Mouse (Mus musculus): Measurements from ENCODE around the gene Cela1.

Gene Cela1

DNA sequence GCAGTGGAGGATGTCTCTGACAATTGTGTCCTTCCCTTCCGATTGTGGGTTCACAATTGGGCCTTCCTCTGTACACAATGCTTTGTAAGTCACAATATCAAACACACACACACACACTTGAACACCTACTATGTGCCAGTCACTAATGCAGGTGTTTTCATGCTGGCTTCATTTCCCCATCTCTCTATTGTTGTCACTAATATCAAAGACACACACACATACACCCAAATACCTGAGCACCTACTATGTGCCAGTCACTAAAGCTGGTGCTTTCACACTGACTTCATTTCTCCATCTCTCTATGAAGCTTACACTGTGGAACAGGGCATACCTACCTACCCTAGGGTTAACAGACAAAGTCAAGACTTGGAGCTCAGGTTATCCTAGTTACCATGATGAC is 17.7 kb upstream of the Cela1 start:
- in situ Hi-C loops (cut with MboI, MseI), result no loop called here

DNA sequence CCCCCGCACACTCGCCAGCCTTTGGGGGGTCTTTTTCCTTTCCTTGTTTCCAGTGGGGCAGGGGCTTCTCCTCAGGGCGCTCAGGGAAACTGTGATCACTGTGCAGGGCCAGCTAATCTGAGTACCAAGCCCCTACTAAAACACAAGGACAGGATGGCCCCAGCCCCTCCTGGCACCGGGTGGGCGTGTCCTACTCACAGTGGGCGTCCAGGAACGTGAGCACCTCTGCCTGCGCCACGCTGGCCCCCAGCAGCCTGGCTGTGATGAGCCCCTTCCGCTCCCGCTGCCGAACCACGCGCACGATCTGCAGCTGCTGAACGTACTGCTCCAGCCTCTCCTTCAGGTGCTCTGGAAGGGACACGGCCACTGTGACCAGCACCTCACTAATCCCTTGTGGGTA is 16.2 kb upstream of the Cela1 start:
- in situ Hi-C loops (cut with MboI, MseI), result no loop called here

DNA sequence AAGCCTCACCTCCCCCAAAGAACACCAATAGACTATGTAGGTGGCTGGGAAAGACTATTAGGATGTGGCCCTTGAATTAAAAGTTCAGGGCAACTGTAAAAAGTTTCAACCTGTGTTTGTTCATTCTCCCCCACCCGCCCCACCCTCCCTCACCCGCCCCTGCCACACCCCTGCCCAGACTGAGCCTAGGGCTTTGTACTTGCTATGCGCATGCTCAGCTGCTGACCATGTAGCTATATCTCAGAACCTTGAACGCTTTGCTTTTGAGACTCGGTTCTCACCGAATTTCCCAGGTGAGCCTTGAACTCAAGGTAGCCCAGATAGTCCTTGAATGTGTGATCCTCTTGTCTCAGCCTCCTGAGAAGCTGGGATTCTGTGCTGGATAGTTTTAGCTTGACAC is 14.1 kb upstream of the Cela1 start:
- in situ Hi-C loops (cut with MboI, MseI), result no loop called here

DNA sequence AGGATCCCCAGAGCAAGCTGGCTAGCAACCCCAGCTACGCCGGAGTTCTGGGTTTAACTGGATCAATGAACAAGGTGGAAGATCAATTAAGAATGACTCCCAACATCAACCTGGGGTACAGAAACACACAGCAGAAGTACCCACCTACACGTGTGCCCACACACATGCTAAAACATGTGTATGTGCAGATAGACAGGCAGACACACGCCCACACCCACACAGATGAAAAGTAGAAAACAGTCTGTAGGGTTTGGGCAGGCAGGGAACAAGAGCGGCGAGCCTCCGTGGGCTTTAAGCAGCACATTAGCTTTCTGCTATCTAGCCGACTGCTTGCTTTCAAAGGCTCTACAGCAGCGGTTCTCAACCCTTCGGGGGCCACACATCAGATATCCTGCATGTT is 13.4 kb upstream of the Cela1 start:
- in situ Hi-C loops (cut with MboI, MseI), result no loop called here

DNA sequence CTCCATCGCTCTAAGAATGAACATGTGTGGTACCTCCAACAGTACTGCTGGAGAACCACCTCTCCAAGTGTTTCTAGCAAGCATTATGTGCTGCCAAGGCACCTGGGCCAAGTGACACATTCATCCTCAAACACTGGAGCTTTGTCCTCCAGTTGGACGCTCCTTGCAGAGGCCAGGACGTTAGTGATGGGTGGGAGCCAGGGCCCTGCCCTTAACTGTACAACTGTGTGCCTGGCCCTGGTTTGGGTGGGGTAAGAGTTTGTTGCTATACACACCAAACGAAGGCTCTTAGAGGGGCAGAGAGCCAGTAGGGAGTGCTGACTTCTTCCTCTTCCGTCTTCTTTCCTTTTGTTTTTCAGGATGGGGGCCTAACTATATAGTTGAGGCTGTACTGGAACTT is 12.7 kb upstream of the Cela1 start:
- in situ Hi-C loops (cut with MboI, MseI), result no loop called here

DNA sequence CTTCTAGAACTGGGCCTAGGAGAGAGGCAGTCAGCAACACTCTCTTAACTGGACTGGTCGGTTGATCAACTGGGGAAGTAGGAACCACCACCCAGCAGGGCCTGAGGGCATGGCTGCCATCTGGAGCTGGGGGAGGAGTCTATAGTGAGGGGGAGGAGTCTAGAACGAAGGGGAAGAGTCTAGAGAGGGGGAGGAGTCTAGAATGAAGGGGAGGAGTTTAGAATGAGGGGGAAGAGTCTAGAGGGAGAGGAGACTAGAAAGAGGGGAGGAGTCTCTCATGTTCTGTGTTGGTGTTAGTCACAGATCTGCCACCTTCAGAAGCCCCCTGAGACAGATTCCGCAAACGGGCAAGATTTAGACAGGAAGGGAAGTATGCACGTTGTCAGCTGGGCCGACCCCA is 11.7 kb upstream of the Cela1 start:
- in situ Hi-C loops (cut with MboI, MseI), result no loop called here

DNA sequence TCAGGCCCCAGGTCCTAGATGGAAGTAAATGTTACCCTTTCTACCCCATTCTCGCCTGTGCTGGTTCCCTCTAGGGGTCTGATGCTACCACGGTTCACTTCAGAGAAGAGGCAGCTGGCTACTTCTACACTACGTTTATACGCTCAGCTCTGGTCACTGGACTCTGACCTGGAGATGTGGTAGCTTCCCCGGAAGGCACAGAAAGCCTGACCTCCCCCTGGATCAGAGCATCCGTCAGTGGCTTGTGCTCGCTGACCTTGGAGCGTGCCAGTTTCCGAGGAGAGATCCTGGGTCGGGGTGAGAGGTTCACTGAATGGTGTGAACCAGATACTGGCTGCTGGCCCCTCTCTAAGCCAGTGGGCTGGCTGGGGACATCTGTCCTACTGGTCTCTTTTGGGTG is 10.4 kb upstream of the Cela1 start:
- in situ Hi-C loops (cut with MboI, MseI), result no loop called here

DNA sequence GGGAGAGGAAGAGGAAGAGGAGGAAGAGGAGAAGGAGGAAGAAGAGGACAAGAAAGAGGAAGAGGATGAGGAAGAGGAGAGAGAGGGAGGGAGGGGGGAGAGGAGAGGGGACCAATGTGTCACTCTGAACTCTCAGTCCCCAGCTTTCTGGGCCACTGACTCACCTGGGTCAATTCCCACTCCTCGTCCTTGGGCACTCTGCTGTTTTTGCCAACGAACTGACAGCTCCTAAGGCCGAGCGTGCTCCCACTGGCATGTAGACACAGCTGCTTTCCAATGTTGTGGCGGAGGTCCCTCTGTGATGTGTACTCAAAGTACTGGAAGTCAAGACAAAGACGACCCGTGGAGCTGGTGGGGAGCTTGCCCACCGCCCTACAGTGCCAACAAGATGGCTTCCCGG is 6.7 kb upstream of the Cela1 start:
- in situ Hi-C loops (cut with MboI, MseI), result no loop called here

DNA sequence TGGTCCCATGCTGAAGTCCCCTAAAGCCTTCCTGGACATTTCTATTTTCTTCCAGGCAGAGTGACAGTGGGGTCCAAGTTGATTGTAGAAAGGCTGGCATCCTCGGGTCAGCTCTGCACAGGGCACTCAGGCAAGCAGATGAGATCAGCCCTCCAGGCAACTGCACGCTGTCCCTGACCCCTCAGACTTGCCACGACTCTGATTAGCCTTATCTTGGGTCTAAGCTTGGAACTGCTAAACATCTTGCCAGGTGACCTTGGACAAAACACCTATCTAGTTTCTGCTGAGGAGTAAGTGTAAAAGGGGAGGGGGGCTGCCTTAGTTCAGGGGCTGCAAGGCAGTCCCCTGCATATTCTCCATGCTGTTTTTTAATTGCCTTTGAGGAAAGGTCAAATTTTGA is 4.3 kb upstream of the Cela1 start:
- in situ Hi-C loops (cut with MboI, MseI), result no loop called here

DNA sequence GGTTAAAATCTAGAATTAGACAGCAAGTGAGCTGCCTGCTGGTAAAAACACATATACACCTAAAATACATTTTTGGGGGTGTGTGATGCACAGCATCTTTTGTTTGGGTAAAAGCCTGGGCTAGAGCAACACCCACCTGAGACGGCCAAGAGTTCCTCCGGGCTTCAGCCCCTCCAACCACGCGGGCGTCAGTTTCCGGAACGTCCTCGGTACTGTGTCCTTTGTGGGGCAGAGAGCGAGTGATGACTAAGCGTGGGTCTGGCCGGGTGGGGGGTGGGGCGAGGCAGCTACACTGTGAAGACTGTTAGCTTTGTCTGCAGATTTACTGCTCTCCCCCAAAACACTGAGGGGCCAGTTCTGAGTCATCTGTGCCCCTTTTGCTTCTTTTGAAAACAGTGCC is 732 bp downstream of the Cela1 start:
- in situ Hi-C loops (cut with MboI, MseI), result no loop called here

DNA sequence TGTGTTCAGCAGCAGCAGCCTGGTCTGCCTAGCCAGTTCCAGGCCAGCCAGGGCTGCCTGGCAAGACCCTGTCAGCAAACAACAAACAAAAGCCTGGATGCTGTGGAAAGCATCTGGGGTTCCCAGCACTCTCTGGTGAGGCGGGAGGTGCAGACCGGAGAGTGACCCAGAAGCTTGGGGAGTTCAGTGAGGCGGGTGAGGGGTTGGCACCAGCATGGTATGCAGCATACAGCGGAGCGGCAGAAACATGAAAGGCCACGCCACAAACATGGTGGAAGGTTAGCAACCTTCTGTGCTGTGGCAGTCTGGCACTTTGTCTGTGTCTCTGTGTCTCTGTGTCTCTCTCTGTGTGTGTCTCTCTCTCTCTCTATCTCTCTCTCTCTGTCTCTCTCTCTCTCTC is 1.3 kb downstream of the Cela1 start:
- in situ Hi-C loops (cut with MboI, MseI), result no loop called here

DNA sequence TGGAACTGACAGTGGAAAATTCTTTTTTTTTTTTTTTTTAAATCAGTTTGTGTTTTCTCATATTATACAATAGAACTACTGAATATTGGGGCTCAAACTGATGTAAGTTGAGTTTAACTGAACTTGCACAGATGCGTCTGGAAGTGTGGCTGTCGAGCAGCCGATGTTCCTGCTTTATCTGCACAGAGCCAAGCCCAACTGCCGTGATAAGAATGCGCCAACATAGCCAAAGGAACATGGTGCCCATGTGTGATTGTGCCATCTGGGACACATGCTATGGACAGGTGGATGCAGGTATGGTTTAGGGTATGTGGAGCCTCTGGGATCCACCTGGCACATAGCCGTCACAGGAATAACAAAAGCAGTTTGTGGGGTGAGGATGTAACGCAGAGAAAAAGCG is 1.9 kb downstream of the Cela1 start:
- in situ Hi-C loops (cut with MboI, MseI), result no loop called here

DNA sequence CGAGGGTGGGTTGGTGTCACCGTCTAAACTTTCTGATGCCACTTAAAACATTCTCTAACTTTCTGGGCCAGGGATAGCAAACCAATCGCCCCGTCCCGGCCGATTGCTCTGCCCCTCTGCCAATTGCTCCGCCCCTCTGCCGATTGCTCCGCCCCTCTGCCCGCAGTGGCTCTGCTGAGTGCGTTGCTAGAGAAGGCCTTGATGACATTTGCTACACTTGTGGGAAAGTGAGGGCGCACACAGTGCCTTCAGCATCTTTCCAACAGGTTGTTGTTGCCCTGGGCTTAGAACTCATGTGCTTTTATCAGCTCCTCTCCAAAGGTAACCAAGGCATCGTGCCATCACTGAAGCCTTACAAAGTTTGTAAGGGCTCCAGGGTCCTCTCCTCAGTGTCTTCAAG is 2.5 kb downstream of the Cela1 start:
- in situ Hi-C loops (cut with MboI, MseI), result no loop called here

DNA sequence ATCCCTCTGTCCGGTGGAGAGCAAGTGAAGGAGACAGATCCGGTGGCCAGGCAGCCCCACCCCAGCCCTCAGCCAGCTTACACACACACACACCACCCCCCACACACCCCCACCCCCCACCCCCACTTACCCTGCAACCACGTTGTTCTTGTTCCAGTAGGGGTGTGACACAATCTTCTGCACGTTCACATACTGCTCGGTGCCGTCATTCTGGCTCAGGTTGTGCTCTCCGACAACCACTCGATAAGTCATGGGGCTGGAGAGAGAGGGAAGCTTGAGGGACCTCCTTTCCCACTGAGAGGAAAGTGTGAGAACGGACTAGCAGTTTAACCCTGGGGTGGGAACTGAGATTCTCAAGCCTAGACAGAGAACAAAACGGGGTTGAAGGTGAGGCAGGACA is 3.3 kb downstream of the Cela1 start:
- in situ Hi-C loops (cut with MboI, MseI), result no loop called here

DNA sequence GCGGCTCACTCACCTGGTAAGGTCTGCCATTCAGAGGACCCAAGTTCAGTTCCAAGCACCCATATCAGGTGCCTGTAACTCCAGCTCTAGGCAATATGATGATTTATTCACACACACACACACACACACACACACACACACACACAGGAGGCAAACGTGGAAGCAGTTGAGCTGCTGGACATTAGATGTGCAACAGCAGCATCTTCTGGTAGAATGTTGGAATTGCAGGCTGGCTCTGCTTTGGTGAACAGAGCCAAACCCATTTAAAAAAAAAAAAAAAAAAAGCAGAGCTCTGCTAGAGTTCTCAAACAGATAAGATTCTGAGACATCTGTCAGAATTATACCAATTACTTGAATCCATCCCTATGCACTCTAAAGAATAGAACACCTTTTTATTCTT is 4.7 kb downstream of the Cela1 start:
- in situ Hi-C loops (cut with MboI, MseI), result no loop called here

DNA sequence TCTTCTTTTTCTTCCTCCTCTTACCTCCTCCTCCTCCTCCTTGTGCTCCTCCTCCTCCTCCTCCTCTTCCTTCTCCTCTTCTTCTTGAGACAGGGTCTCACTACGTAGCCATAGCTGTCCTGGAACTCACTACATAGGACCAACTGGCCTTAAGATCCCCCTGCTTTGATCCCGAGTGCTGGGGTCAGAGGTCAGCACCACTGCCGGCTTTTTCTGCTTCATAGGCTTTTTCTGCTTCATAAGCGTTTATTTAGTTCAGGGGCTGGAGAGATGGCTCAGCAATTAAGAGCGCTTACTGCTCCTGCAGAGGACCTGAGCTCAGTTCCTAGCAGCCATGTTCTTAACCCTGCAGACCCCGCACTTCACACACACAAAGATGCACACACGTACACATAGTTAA is 6.0 kb downstream of the Cela1 start:
- in situ Hi-C loops (cut with MboI, MseI), result no loop called here

DNA sequence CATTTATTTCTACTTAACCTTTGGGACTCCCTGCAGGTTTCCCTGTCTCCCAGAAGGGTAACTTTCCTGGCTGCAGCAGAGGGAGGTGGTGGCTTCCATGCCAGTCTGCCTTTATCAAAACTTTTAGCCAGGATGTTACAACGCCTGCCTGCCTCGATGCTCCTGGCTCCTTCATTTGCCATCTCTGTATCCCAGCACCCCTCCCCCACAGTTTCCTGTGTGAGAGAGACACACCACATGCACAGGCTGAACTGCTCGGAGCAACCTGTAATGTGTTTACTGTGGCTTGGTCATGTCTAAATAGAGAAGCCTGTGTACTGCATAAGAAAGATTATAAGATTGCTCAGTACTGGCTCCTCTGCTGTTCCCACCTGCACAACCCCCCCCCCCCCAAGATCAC is 7.3 kb downstream of the Cela1 start:
- in situ Hi-C loops (cut with MboI, MseI), result no loop called here

DNA sequence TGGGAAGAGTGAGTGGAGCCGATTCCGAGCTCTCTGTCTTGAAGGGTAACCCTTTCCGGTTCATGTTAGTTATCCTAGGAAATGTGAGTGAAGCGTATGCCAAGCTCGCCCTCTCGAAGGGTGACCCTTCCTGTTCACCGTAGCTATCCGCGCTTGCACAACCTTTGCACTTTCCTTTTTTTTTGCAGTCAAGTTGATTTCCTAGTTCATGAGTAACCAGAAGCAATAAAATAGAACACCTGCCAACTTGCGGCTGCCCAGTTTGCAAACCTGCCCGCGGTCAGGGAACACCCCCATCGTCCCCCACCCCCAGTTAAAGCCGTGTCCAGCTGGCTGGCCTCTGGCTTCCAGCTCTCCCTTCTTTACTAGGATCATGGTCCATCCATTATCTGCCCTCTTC is 8.7 kb downstream of the Cela1 start:
- in situ Hi-C loops (cut with MboI, MseI), result no loop called here

DNA sequence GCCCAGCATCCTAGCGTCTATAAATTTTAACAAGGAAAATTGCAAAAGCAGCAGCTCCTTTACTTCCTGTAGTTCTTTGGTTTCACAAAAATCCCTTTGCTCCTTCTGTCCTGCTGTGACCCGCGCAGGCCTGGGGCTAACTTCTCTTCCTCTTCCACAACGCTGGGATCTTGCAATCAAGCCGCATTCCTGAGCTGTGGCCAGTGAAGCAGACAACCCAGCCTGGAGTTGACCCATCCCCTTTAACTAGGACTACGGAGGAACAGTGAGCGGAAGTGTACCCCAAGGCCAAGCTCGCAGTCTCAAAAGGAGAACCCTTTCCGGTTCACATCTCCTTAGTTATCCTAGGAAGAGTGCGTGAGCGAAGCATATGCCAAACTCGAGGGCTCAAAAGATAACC is 9.1 kb downstream of the Cela1 start:
- in situ Hi-C loops (cut with MboI, MseI), result no loop called here

DNA sequence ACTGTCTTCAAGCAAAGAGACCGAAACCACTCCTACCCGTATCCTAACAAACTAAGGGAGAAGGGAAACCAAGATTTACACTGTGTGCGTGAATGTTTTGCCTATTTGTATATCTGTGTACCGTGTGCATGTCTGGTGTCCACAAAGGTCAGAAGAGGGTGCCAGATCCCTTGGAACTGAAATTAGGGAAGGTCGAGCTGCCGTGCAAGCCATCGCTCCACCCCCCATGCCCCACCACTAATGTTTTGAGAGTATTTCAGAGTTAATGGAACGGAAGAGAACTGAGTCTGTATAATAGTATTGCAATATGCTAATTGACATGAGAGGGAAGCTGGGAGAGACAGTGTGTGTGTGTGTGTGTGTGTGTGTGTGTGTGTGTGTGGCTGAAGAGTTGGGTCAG is 10.0 kb downstream of the Cela1 start:
- in situ Hi-C loops (cut with MboI, MseI), result no loop called here

DNA sequence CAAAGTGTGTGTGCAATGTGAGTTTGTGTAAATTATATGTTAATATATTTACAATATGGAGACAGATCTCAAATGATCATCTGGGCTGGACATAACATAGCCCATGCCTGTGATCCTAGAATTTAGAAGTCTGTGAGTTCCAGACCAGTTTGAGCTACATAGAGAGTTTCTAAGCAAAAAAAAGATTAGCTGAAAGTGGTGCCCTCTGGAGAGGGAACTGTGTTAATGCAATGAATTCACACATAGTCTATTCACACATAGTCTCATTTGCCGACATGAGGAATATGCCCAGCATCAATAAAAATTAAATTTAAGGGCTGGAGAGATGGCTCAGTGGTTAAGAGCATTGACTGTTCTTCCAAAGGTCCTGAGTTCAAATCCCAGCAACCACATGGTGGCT is 11.2 kb downstream of the Cela1 start:
- in situ Hi-C loops (cut with MboI, MseI), result no loop called here

DNA sequence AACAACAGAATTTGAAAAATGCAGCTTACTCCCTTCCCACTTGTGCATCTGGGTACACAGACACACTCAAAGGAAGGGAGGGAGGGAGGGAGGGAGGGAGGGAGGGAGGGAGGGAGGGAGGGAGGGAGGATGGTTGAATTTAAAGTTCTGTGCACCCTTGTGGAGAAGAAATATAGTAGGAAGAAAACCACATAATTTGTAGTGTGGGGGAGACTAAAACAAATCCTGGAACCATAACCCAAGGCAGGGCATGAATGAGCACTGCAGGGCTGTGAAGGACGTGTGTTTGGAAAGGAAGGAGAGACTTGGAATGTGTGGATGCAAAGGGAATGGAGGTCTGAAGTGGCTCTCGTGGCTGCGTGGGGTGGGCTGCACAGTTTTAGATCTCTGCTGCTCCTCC is 12.2 kb downstream of the Cela1 start:
- in situ Hi-C loops (cut with MboI, MseI), result no loop called here

DNA sequence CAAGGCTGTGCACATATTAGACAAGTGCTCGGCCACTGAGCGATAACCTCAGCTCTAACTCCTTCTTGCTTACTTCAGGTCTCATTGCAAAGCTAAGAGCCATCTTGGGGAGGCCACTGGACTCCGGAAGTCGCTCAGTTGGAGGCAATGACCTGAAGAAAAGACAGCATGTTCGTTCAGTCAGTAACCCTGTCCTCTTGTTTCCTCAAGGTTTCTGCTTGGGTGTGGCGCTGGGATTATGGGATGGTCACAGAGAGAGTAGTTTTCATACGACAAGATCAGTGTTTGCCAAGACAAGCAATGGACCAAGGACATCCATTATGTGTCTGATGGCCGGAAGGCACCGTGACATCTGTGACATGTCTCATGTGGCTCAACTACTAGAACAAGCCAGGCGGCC is 13.2 kb downstream of the Cela1 start:
- in situ Hi-C loops (cut with MboI, MseI), result no loop called here

DNA sequence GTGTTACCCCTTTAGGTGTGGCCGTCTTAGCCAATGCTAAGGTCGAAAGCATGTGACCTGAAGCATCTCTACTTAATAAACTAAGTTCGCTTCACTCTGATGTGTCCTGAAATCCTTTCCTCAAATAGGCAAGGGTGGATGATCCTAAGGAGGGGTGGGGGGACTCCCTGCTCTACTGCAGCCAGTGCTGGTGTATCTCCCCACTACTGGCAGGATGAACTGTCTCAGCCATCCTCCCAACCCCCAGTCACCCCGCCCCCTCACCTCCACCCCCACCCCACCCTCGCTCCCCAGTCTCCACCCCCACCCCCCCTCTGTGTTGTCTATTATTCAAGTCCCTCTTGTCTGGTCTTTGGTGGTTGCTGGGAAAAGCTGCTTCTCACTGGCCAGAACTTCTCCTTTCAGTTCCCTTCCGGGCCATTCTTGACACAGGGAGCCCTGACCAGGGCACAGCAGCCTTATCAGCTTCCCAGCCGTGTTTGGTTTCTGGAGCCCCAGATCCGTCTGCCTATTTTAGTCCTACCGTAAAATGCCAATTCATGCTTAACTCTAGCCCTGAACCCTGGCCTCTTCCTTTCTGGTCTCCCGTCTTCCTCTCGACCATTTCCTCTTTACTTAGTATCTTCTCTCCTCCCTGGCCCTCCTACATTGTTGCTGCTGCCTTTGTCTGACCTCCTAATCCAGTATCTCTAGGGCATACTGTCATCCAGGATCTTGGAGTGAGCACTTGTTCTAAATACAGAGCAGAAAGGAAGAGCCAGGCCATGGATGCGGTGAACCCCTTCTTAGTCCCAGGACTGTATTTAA is 13.9 kb downstream of the Cela1 start:
- in situ Hi-C loops (cut with MboI, MseI), result no loop called here
